Mouse (Mus musculus): Measurements from ENCODE around the gene D330020A13Rik. TPM values are rescaled to one million over a fixed set of nuclear protein-coding genes. Genes with fewer than 3 reads are reported as not detected.

D330020A13Rik gene
- polyA plus RNA-seq, 2 experiments: 0.34 to 0.55 TPM

GRCm38 (mm10) chr6:120254640-120255039 lies 39.5 kb upstream of the D330020A13Rik start:
- DNase-seq (ENCODE audit: low spot score) (no peak), ATAC-seq (ENCODE audit: low FRiP score, low read depth) (no peak)
- TF ChIP-seq POLR2A (IDR thresholded peaks at IDR 0.05; ENCODE audit: borderline replicate concordance, extremely low read depth, insufficient read depth, insufficient read length): no peak
- Histone ChIP-seq H3K27ac (replicated peaks; ENCODE audit: low read depth, low read length) (no peak overlapping the region), H3K27me3 (ENCODE audit: control insufficient read depth, insufficient read depth, low read length) (no peaks in the 10 kb centered on the region), H3K4me1 (ENCODE audit: control insufficient read depth, insufficient read depth, low read length) (no peaks in the 10 kb centered on the region), H3K4me2 (replicated peaks; ENCODE audit: low read depth, low read length, severe bottlenecking) (no peak overlapping the region), H3K4me3 (replicated peaks; ENCODE audit: low read length) (no peak overlapping the region), H3K36me3 (ENCODE audit: control insufficient read depth, insufficient read depth, low read length) (no peaks in the 10 kb centered on the region), H3K9me3 (ENCODE audit: control insufficient read depth, low read length) (no peaks in the 10 kb centered on the region), H3K9ac (ENCODE audit: low read depth, low read length, severe bottlenecking) (no peak overlapping the region)
- WGBS: 51% methylated on average over 4 of the region's 4 CpGs

- Histone ChIP-seq H3K4me3 (replicated peaks; ENCODE audit: low read length) (no peak overlapping the region), H3K27ac (replicated peaks; ENCODE audit: low read depth, low read length) (no peak overlapping the region), H3K36me3 (ENCODE audit: control insufficient read depth, insufficient read depth, low read length) (no peaks in the 10 kb centered on the region), H3K9me3 (ENCODE audit: control insufficient read depth, low read length) (no peaks in the 10 kb centered on the region), H3K27me3 (ENCODE audit: control insufficient read depth, insufficient read depth, low read length) (no peaks in the 10 kb centered on the region), H3K4me1 (ENCODE audit: control insufficient read depth, insufficient read depth, low read length) (no peaks in the 10 kb centered on the region), H3K4me2 (replicated peaks; ENCODE audit: low read depth, low read length, severe bottlenecking) (no peak overlapping the region), H3K9ac (ENCODE audit: low read depth, low read length, severe bottlenecking) (no peak overlapping the region)
- no peak for TF ChIP-seq POLR2A (IDR thresholded peaks at IDR 0.05; ENCODE audit: borderline replicate concordance, extremely low read depth, insufficient read depth, insufficient read length)
- ATAC-seq (ENCODE audit: low FRiP score, low read depth): no peak
- 51% methylated on average over 4 of the region's 4 CpGs for WGBS
- no peak for DNase-seq (ENCODE audit: low spot score)
Measured at GRCm38 (mm10) chr6:120255144-120255543, 39.0 kb upstream of the D330020A13Rik start.

GRCm38 (mm10) chr6:120255701-120256100 lies 38.5 kb upstream of the D330020A13Rik start:
- TF ChIP-seq POLR2A (IDR thresholded peaks at IDR 0.05; ENCODE audit: borderline replicate concordance, extremely low read depth, insufficient read depth, insufficient read length): no peak
- no peaks in the 10 kb centered on the region for H3K9me3 ChIP-seq (ENCODE audit: control insufficient read depth, low read length)
- H3K36me3 ChIP-seq (ENCODE audit: control insufficient read depth, insufficient read depth, low read length): no peaks in the 10 kb centered on the region
- no peak overlapping the region for H3K27ac ChIP-seq (replicated peaks; ENCODE audit: low read depth, low read length)
- H3K4me2 ChIP-seq (replicated peaks; ENCODE audit: low read depth, low read length, severe bottlenecking): no peak overlapping the region
- H3K4me1 ChIP-seq (ENCODE audit: control insufficient read depth, insufficient read depth, low read length): no peaks in the 10 kb centered on the region
- DNase-seq (ENCODE audit: low spot score) (no peak), ATAC-seq (ENCODE audit: low FRiP score, low read depth) (no peak)
- 77% methylated on average over 12 of the region's 12 CpGs for WGBS
- H3K9ac ChIP-seq (ENCODE audit: low read depth, low read length, severe bottlenecking): no peak overlapping the region
- H3K4me3 ChIP-seq (replicated peaks; ENCODE audit: low read length): no peak overlapping the region
- no peaks in the 10 kb centered on the region for H3K27me3 ChIP-seq (ENCODE audit: control insufficient read depth, insufficient read depth, low read length)

GRCm38 (mm10) chr6:120256431-120256935 lies 37.7 kb upstream of the D330020A13Rik start:
- no peak overlapping the region for H3K4me3 ChIP-seq (replicated peaks; ENCODE audit: low read length)
- TF ChIP-seq POLR2A (IDR thresholded peaks at IDR 0.05; ENCODE audit: borderline replicate concordance, extremely low read depth, insufficient read depth, insufficient read length): no peak
- WGBS: 67% methylated on average over 5 of the region's 5 CpGs
- ATAC-seq (ENCODE audit: low FRiP score, low read depth) (no peak), DNase-seq (ENCODE audit: low spot score) (no peak)
- H3K9ac ChIP-seq (ENCODE audit: low read depth, low read length, severe bottlenecking): no peak overlapping the region
- no peak overlapping the region for H3K27ac ChIP-seq (replicated peaks; ENCODE audit: low read depth, low read length)
- H3K36me3 ChIP-seq (ENCODE audit: control insufficient read depth, insufficient read depth, low read length): no peaks in the 10 kb centered on the region
- no peaks in the 10 kb centered on the region for H3K4me1 ChIP-seq (ENCODE audit: control insufficient read depth, insufficient read depth, low read length)
- H3K27me3 ChIP-seq (ENCODE audit: control insufficient read depth, insufficient read depth, low read length): no peaks in the 10 kb centered on the region
- no peaks in the 10 kb centered on the region for H3K9me3 ChIP-seq (ENCODE audit: control insufficient read depth, low read length)
- no peak overlapping the region for H3K4me2 ChIP-seq (replicated peaks; ENCODE audit: low read depth, low read length, severe bottlenecking)

GRCm38 (mm10) chr6:120259481-120259880 lies 34.7 kb upstream of the D330020A13Rik start:
- H3K9ac ChIP-seq (ENCODE audit: low read depth, low read length, severe bottlenecking): no peak overlapping the region
- TF ChIP-seq POLR2A (IDR thresholded peaks at IDR 0.05; ENCODE audit: borderline replicate concordance, extremely low read depth, insufficient read depth, insufficient read length): no peak
- 44% methylated on average over 9 of the region's 9 CpGs for WGBS
- H3K9me3 ChIP-seq (ENCODE audit: control insufficient read depth, low read length): no peaks in the 10 kb centered on the region
- H3K4me3 ChIP-seq (replicated peaks; ENCODE audit: low read length): no peak overlapping the region
- ATAC-seq (ENCODE audit: low FRiP score, low read depth): no peak
- no peak overlapping the region for H3K27ac ChIP-seq (replicated peaks; ENCODE audit: low read depth, low read length)
- peaks cover 4% of the 10 kb centered on the region; the same call in 1 of the 2 replicates for H3K4me1 ChIP-seq (ENCODE audit: control insufficient read depth, insufficient read depth, low read length)
- H3K4me2 ChIP-seq (replicated peaks; ENCODE audit: low read depth, low read length, severe bottlenecking): no peak overlapping the region
- no peak for DNase-seq (ENCODE audit: low spot score)
- no peaks in the 10 kb centered on the region for H3K27me3 ChIP-seq (ENCODE audit: control insufficient read depth, insufficient read depth, low read length)
- H3K36me3 ChIP-seq (ENCODE audit: control insufficient read depth, insufficient read depth, low read length): no peaks in the 10 kb centered on the region
